Mouse (Mus musculus): ENCODE measurements around the gene Rhbdf2.

Rhbdf2 gene

GRCm38 (mm10) chr11:116550748-116551147 is 76.1 kb downstream of the Rhbdf2 start:
- DNase-seq (ENCODE audit: low spot score in 2 of 2): no peak

GRCm38 (mm10) chr11:116549273-116550038 is 77.4 kb downstream of the Rhbdf2 start:
- peak; percentile 29 to 49 for DNase-seq (ENCODE audit: low spot score in 2 of 2)

GRCm38 (mm10) chr11:116548780-116549179 is 78.0 kb downstream of the Rhbdf2 start:
- no peak for DNase-seq (ENCODE audit: low spot score in 2 of 2)
